Mouse (Mus musculus) gastrocnemius, postnatal 14 days (tissue): Measurements from ENCODE around the gene Pi16. TPM values are rescaled to one million over a fixed set of nuclear protein-coding genes. Genes with fewer than 3 reads are reported as not detected.

Experiments used
- DNase-seq: peaks from one replicate; pipeline ENCODE4 v3.0.0; 2021; ENCODE audit warnings: mixed read lengths
- intact Hi-C: fragments of 180-260 bp; cut with DNase I; formaldehyde crosslinking; loops from one replicate; pipeline ENCODE4 v1.15.1; 2025; ENCODE audit warnings: low total_unique reads
- total RNA-seq, 2 experiments: library from RNA; stranded (reverse); gene quantifications; 2 replicates each; pipeline ENCODE4 v1.2.3; 2021

Gene Pi16
- total RNA-seq, 2 experiments from 2014 or later, result 25.4 to 37.9 TPM

GRCm38 (mm10) chr17:29302149-29302548, 15.3 kb upstream of the Pi16 start:
- no peak for DNase-seq

GRCm38 (mm10) chr17:29303087-29303486, 14.4 kb upstream of the Pi16 start:
- intact Hi-C loops, result no loop called here
- no peak for DNase-seq

More at GRCm38 (mm10) chr17:29302149-29302548, 15.3 kb upstream of the Pi16 start:
- intact Hi-C loops, result no loop called here

- no peak for DNase-seq
- intact Hi-C loops, result no loop called here
Measured at GRCm38 (mm10) chr17:29303856-29304255, 13.6 kb upstream of the Pi16 start.

- intact Hi-C loops, result no loop called here
- peak; percentile 45 for DNase-seq
Measured at GRCm38 (mm10) chr17:29304376-29305057, 13.0 kb upstream of the Pi16 start.

- DNase-seq, result peak; percentile 56
- intact Hi-C loops, result no loop called here
Measured at GRCm38 (mm10) chr17:29305058-29305806, 12.2 kb upstream of the Pi16 start.

GRCm38 (mm10) chr17:29305871-29306270, 11.6 kb upstream of the Pi16 start:
- intact Hi-C loops, result no loop called here
- no peak for DNase-seq

GRCm38 (mm10) chr17:29310056-29310623, 7.3 kb upstream of the Pi16 start:
- intact Hi-C loops, result no loop called here
- DNase-seq, result no peak

- no peak for DNase-seq
- intact Hi-C loops, result no loop called here
Measured at GRCm38 (mm10) chr17:29311602-29312001, 5.9 kb upstream of the Pi16 start.

GRCm38 (mm10) chr17:29312082-29312481, 5.4 kb upstream of the Pi16 start:
- DNase-seq, result no peak
- intact Hi-C loops, result no loop called here

GRCm38 (mm10) chr17:29313300-29313699, 4.2 kb upstream of the Pi16 start:
- intact Hi-C loops, result no loop called here
- no peak for DNase-seq

GRCm38 (mm10) chr17:29315672-29316465, 1.6 kb upstream of the Pi16 start:
- DNase-seq, result no peak
- intact Hi-C loops, result no loop called here

GRCm38 (mm10) chr17:29316891-29317290, 589 bp upstream of the Pi16 start:
- intact Hi-C loops, result no loop called here

GRCm38 (mm10) chr17:29318731-29319250, 1.3 kb downstream of the Pi16 start:
- no peak for DNase-seq
- intact Hi-C loops, result no loop called here

More at GRCm38 (mm10) chr17:29316891-29317290, 589 bp upstream of the Pi16 start:
- no peak for DNase-seq

GRCm38 (mm10) chr17:29319476-29319875, 2.0 kb downstream of the Pi16 start:
- no peak for DNase-seq
- intact Hi-C loops, result no loop called here

GRCm38 (mm10) chr17:29319881-29320639, 2.6 kb downstream of the Pi16 start:
- intact Hi-C loops, result no loop called here
- no peak for DNase-seq

GRCm38 (mm10) chr17:29321765-29322602, 4.5 kb downstream of the Pi16 start:
- intact Hi-C loops, result no loop called here
- DNase-seq, result no peak

- intact Hi-C loops, result no loop called here
- DNase-seq, result no peak
Measured at GRCm38 (mm10) chr17:29322603-29322962, 5.1 kb downstream of the Pi16 start.

GRCm38 (mm10) chr17:29323625-29324024, 6.1 kb downstream of the Pi16 start:
- intact Hi-C loops, result no loop called here
- no peak for DNase-seq
